Mouse (Mus musculus) CH12.LX (cell line): ENCODE results near the gene Igdcc4.

Source experiments
- CTCF ChIP-seq, 2 experiments: IDR thresholded peaks in 1 of 2; conservative IDR thresholded peaks in 1 of 2; 2 replicates each; pipeline ENCODE4 v1.5.1; 2011 to 2012; ENCODE audit warnings: low read depth in 2 of 2, low read length in 2 of 2, improper control_type of control experiment in 1 of 2, inconsistent platforms in 1 of 2, mild to moderate bottlenecking in 1 of 2, moderate library complexity in 1 of 2
- EP300 ChIP-seq: IDR thresholded peaks from 2 replicates; pipeline ENCODE4 v1.6.1; 2011; ENCODE audit warnings: low read length, improper control_type of control experiment
- ETS1 ChIP-seq: conservative IDR thresholded peaks from 2 replicates; pipeline ENCODE4 v1.6.1; 2012; ENCODE audit warnings: low read depth, mild to moderate bottlenecking, inconsistent platforms, low read length, improper control_type of control experiment, moderate library complexity
- IRF4 ChIP-seq: IDR thresholded peaks from 2 replicates; pipeline ENCODE4 v1.6.1; 2014; ENCODE audit warnings: low read depth, mild to moderate bottlenecking, inconsistent platforms, low read length, improper control_type of control experiment
- MAX ChIP-seq: IDR thresholded peaks from 2 replicates; pipeline ENCODE4 v1.6.1; 2011; ENCODE audit warnings: low read length, improper control_type of control experiment
- MYC ChIP-seq: IDR thresholded peaks from 2 replicates; pipeline ENCODE4 v1.6.1; 2011; ENCODE audit warnings: low read depth, mild to moderate bottlenecking, improper control_type of control experiment, low read length
- NRF1 ChIP-seq: IDR thresholded peaks from 2 replicates; pipeline ENCODE4 v1.6.1; 2014; ENCODE audit warnings: low read depth, mild to moderate bottlenecking, inconsistent platforms, low read length, improper control_type of control experiment, moderate library complexity
- POLR2A ChIP-seq: IDR thresholded peaks from 2 replicates; pipeline ENCODE4 v1.6.1; 2011; ENCODE audit warnings: low read depth, mild to moderate bottlenecking, improper control_type of control experiment, low read length
- SIN3A ChIP-seq: IDR thresholded peaks from 2 replicates; pipeline ENCODE4 v1.6.1; 2012; ENCODE audit warnings: low read length, improper control_type of control experiment, inconsistent platforms
- TCF12 ChIP-seq: IDR thresholded peaks from 2 replicates; pipeline ENCODE4 v1.6.1; 2014; ENCODE audit warnings: low read depth, mild to moderate bottlenecking, inconsistent platforms, low read length, improper control_type of control experiment

DNA sequence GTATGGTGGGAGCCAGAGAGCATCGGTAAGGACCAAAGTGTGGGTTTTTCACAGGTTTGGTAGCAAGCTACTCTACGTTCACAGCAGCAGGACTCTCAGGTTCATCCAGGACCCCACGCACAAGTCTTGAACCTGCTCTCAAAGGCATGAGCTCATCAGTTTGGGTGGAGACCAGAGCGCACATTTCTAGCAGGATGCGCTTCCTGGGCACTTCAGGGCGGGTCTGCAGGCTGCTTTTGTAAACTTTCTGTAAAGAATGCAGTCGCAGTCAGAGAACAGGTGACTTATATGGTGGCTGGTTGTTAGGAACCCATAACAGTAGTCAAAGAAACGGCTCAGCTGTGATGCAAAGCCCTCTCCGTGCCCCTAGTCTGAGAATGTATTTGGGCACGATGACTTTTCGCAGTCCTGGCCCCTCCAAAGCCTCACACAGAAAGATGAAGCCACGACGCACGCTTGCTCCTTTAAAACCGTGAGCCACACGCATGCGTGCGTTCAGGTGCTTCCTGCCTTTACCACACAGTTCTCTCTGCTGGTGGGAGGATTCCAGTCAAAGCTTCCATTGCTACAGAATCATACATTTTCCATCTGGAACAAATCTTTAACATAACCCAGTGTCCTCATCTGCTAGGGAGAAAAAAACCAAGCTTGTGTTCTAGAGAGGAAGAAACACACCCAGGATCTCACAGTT lies 18.1 kb upstream of the Igdcc4 start:
- TF ChIP-seq TCF12: no peak
- TF ChIP-seq EP300: peak; percentile 19; the same call in 1 of the 2 replicates
- TF ChIP-seq MAX: no peak
- TF ChIP-seq CTCF (conservative IDR thresholded peaks at IDR 0.05 in 1 of 2, IDR thresholded peaks at IDR 0.05 in 1 of 2; ENCODE audit: low read depth in 2 of 2, low read length in 2 of 2): no peak
- TF ChIP-seq NRF1: peak; percentile 57
- TF ChIP-seq POLR2A: no peak
- TF ChIP-seq ETS1: peak; percentile 36; the same call in 1 of the 2 replicates
- TF ChIP-seq SIN3A: no peak
- no peak for TF ChIP-seq IRF4
- no peak for TF ChIP-seq MYC
